Mouse (Mus musculus): ENCODE data around the gene Foxk1. TPM values are rescaled to one million over a fixed set of nuclear protein-coding genes. Genes with fewer than 3 reads are reported as not detected.
A peak's percentile ranks its signal among the peaks of the same experiment; 100 is the strongest.

Gene Foxk1
- polyA plus RNA-seq, 1 experiment from 2014 or later: 4.5 TPM

GRCm38 (mm10) chr5:142461942-142462640, 60.8 kb downstream of the Foxk1 start:
- Histone ChIP-seq H3K4me1 (peaks cover 16% of the 10 kb centered on the region), H3K9me3 (replicated peaks) (no peaks in the 10 kb centered on the region), H3K27me3 (ENCODE audit: low read depth, poor library complexity, severe bottlenecking) (no peaks in the 10 kb centered on the region), H3K4me3 (no peak overlapping the region), H3K36me3 (peaks cover 50% of the 10 kb centered on the region), H3K27ac (no peak overlapping the region)
- DNase-seq (ENCODE audit: low spot score): no peak
- WGBS: 97% methylated on average over 7 of the region's 7 CpGs

- H3K36me3 ChIP-seq: peaks cover 48% of the 10 kb centered on the region
- WGBS: 95% methylated on average over 2 of the region's 2 CpGs
These were observed 61.3 kb downstream of the Foxk1 start for GRCm38 (mm10) chr5:142462641-142462948.

GRCm38 (mm10) chr5:142463011-142463410, 61.7 kb downstream of the Foxk1 start:
- Histone ChIP-seq H3K4me1 (peaks cover 16% of the 10 kb centered on the region), H3K36me3 (peaks cover 48% of the 10 kb centered on the region), H3K4me3 (peak overlapping the region; percentile 82), H3K27me3 (ENCODE audit: low read depth, poor library complexity, severe bottlenecking) (no peaks in the 10 kb centered on the region), H3K27ac (peak overlapping the region; percentile 82), H3K9me3 (replicated peaks) (no peaks in the 10 kb centered on the region)
- no peak for DNase-seq (ENCODE audit: low spot score)
- WGBS: 84% methylated on average over 6 of the region's 6 CpGs

More at GRCm38 (mm10) chr5:142462641-142462948, 61.3 kb downstream of the Foxk1 start:
- H3K27me3 ChIP-seq (ENCODE audit: low read depth, poor library complexity, severe bottlenecking): no peaks in the 10 kb centered on the region
- DNase-seq (ENCODE audit: low spot score): no peak
- H3K4me1 ChIP-seq: peaks cover 16% of the 10 kb centered on the region
- no peaks in the 10 kb centered on the region for H3K9me3 ChIP-seq (replicated peaks)
- H3K4me3 ChIP-seq: no peak overlapping the region
- no peak overlapping the region for H3K27ac ChIP-seq

- peaks cover 48% of the 10 kb centered on the region for H3K36me3 ChIP-seq
- WGBS: 2% methylated on average over 60 of the region's 60 CpGs
These were observed 62.5 kb downstream of the Foxk1 start, which contains the start of gene Ap5z1 for GRCm38 (mm10) chr5:142463461-142464454. Ap5z1 (plus strand) TSS chr5:142463944.

GRCm38 (mm10) chr5:142468375-142468774, 67.1 kb downstream of the Foxk1 start:
- no peaks in the 10 kb centered on the region for H3K27me3 ChIP-seq (ENCODE audit: low read depth, poor library complexity, severe bottlenecking)
- no peaks in the 10 kb centered on the region for H3K9me3 ChIP-seq (replicated peaks)
- H3K4me3 ChIP-seq: no peak overlapping the region
- peaks cover 13% of the 10 kb centered on the region for H3K4me1 ChIP-seq
- no peak for DNase-seq (ENCODE audit: low spot score)
- H3K36me3 ChIP-seq: peaks cover 61% of the 10 kb centered on the region
- 95% methylated on average over 13 of the region's 13 CpGs for WGBS
- no peak overlapping the region for H3K27ac ChIP-seq

More at GRCm38 (mm10) chr5:142463461-142464454, 62.5 kb downstream of the Foxk1 start, which contains the start of gene Ap5z1:
- Histone ChIP-seq H3K4me1 (peaks cover 16% of the 10 kb centered on the region), H3K27ac (peak within 1 kb of the TSS; percentile 82), H3K27me3 (ENCODE audit: low read depth, poor library complexity, severe bottlenecking) (no peaks in the 10 kb centered on the region), H3K4me3 (peak within 1 kb of the TSS; percentile 82), H3K9me3 (replicated peaks) (no peaks in the 10 kb centered on the region)
- peak; percentile 98 for DNase-seq (ENCODE audit: low spot score)

- no peak overlapping the region for H3K4me3 ChIP-seq
- no peak for DNase-seq (ENCODE audit: low spot score)
- peaks cover 67% of the 10 kb centered on the region for H3K36me3 ChIP-seq
- H3K4me1 ChIP-seq: peaks cover 3% of the 10 kb centered on the region
- no peaks in the 10 kb centered on the region for H3K27me3 ChIP-seq (ENCODE audit: low read depth, poor library complexity, severe bottlenecking)
- WGBS: 91% methylated on average over 11 of the region's 11 CpGs
- H3K9me3 ChIP-seq (replicated peaks): no peaks in the 10 kb centered on the region
- H3K27ac ChIP-seq: no peak overlapping the region
These were observed 68.5 kb downstream of the Foxk1 start for GRCm38 (mm10) chr5:142469796-142470195.

- Histone ChIP-seq H3K36me3 (peaks cover 56% of the 10 kb centered on the region), H3K27me3 (ENCODE audit: low read depth, poor library complexity, severe bottlenecking) (no peaks in the 10 kb centered on the region), H3K4me1 (peaks cover 5% of the 10 kb centered on the region), H3K9me3 (replicated peaks) (no peaks in the 10 kb centered on the region), H3K27ac (no peak overlapping the region), H3K4me3 (no peak overlapping the region)
- 82% methylated on average over 10 of the region's 10 CpGs for WGBS
- DNase-seq (ENCODE audit: low spot score): no peak
These were observed 72.4 kb downstream of the Foxk1 start for GRCm38 (mm10) chr5:142473696-142474095.

- no peaks in the 10 kb centered on the region for H3K27me3 ChIP-seq (ENCODE audit: low read depth, poor library complexity, severe bottlenecking)
- H3K4me3 ChIP-seq: no peak overlapping the region
- H3K4me1 ChIP-seq: peaks cover 10% of the 10 kb centered on the region
- H3K9me3 ChIP-seq (replicated peaks): no peaks in the 10 kb centered on the region
- 0 out of 2 replicates have a peak overlapping the region, but pooled peaks have one; percentile 32 for H3K27ac ChIP-seq
- DNase-seq (ENCODE audit: low spot score): no peak
- 81% methylated on average over 7 of the region's 7 CpGs for WGBS
- peaks cover 37% of the 10 kb centered on the region for H3K36me3 ChIP-seq
These were observed 74.4 kb downstream of the Foxk1 start for GRCm38 (mm10) chr5:142475669-142476068.

GRCm38 (mm10) chr5:142477346-142477745, 76.0 kb downstream of the Foxk1 start:
- Histone ChIP-seq H3K9me3 (replicated peaks) (no peaks in the 10 kb centered on the region), H3K4me3 (no peak overlapping the region), H3K27me3 (ENCODE audit: low read depth, poor library complexity, severe bottlenecking) (no peaks in the 10 kb centered on the region), H3K27ac (no peak overlapping the region), H3K4me1 (peaks cover 10% of the 10 kb centered on the region), H3K36me3 (peaks cover 20% of the 10 kb centered on the region)
- DNase-seq (ENCODE audit: low spot score): no peak
- WGBS: 93% methylated on average over 12 of the region's 12 CpGs

GRCm38 (mm10) chr5:142477866-142478615, 76.7 kb downstream of the Foxk1 start:
- Histone ChIP-seq H3K9me3 (replicated peaks) (no peaks in the 10 kb centered on the region), H3K27ac (no peak overlapping the region), H3K4me3 (no peak overlapping the region), H3K36me3 (peaks cover 16% of the 10 kb centered on the region), H3K4me1 (peaks cover 10% of the 10 kb centered on the region), H3K27me3 (ENCODE audit: low read depth, poor library complexity, severe bottlenecking) (no peaks in the 10 kb centered on the region)
- 91% methylated on average over 5 of the region's 5 CpGs for WGBS
- DNase-seq (ENCODE audit: low spot score): no peak

GRCm38 (mm10) chr5:142478829-142479435, 77.6 kb downstream of the Foxk1 start:
- H3K4me3 ChIP-seq: no peak overlapping the region

GRCm38 (mm10) chr5:142482512-142482911, 81.2 kb downstream of the Foxk1 start:
- DNase-seq (ENCODE audit: low spot score): no peak

More at GRCm38 (mm10) chr5:142478829-142479435, 77.6 kb downstream of the Foxk1 start:
- Histone ChIP-seq H3K36me3 (peaks cover 16% of the 10 kb centered on the region), H3K27me3 (ENCODE audit: low read depth, poor library complexity, severe bottlenecking) (no peaks in the 10 kb centered on the region), H3K27ac (peak overlapping the region; percentile 77), H3K4me1 (peaks cover 10% of the 10 kb centered on the region), H3K9me3 (replicated peaks) (no peaks in the 10 kb centered on the region)
- WGBS: 35% methylated on average over 17 of the region's 17 CpGs
- peak; percentile 92 for DNase-seq (ENCODE audit: low spot score)

More at GRCm38 (mm10) chr5:142482512-142482911, 81.2 kb downstream of the Foxk1 start:
- H3K4me3 ChIP-seq: no peak overlapping the region
- H3K27ac ChIP-seq: no peak overlapping the region
- H3K36me3 ChIP-seq: 0 out of 2 replicates have a peak, but pooled peaks cover under 1% of the 10 kb centered on the region
- peaks cover 17% of the 10 kb centered on the region for H3K4me1 ChIP-seq
- H3K27me3 ChIP-seq (ENCODE audit: low read depth, poor library complexity, severe bottlenecking): no peaks in the 10 kb centered on the region
- WGBS: 62% methylated on average over 2 of the region's 2 CpGs
- H3K9me3 ChIP-seq (replicated peaks): no peaks in the 10 kb centered on the region
